Mouse (Mus musculus) spleen, postnatal 36 days (tissue): ENCODE measurements at regions not wholly inside any gene's neighbourhood (a gene's known extent, or its start where the extent isn't known, plus 50 kb on each side); places are given as distances from the start of the nearest gene placed in this dataset.

ENCODE experiments used
- DNase-seq, 2 experiments: peaks; one replicate each; pipeline ENCODE4 v3.0.0; 2022; ENCODE audit warnings: low spot score in 2 of 2, mixed read lengths in 1 of 2

GRCm38 (mm10) chr14:79854216-79854615 is 83.1 kb upstream of the Pcdh8 start:
- DNase-seq = no peak

GRCm38 (mm10) chr14:79852683-79853082 is 81.6 kb upstream of the Pcdh8 start:
- DNase-seq = no peak

GRCm38 (mm10) chr14:79851795-79852194 is 80.7 kb upstream of the Pcdh8 start:
- DNase-seq = no peak

- DNase-seq = no peak
Measured at GRCm38 (mm10) chr14:79851231-79851630, 80.1 kb upstream of the Pcdh8 start.

GRCm38 (mm10) chr14:79849617-79850435 is 78.7 kb upstream of the Pcdh8 start:
- DNase-seq = no peak

GRCm38 (mm10) chr14:79848116-79848515 is 77.0 kb upstream of the Pcdh8 start:
- DNase-seq = no peak

- no peak for DNase-seq
Measured at GRCm38 (mm10) chr14:79844306-79844705, 73.2 kb upstream of the Pcdh8 start.

GRCm38 (mm10) chr14:79843135-79843550 is 72.0 kb upstream of the Pcdh8 start:
- no peak for DNase-seq

GRCm38 (mm10) chr14:79842734-79843133 is 71.6 kb upstream of the Pcdh8 start:
- DNase-seq = no peak

- DNase-seq = no peak
Measured at GRCm38 (mm10) chr14:79837101-79837500, 66.0 kb upstream of the Pcdh8 start.

- no peak for DNase-seq
Measured at GRCm38 (mm10) chr14:79836186-79836585, 65.1 kb upstream of the Pcdh8 start.

- no peak for DNase-seq
Measured at GRCm38 (mm10) chr14:79824670-79825446, 53.7 kb upstream of the Pcdh8 start.

GRCm38 (mm10) chr14:79822453-79823117 is 51.5 kb upstream of the Pcdh8 start:
- no peak for DNase-seq

- DNase-seq = no peak
Measured at GRCm38 (mm10) chr14:79822011-79822435, 50.9 kb upstream of the Pcdh8 start.

GRCm38 (mm10) chr14:79821352-79822010 is 50.4 kb upstream of the Pcdh8 start:
- no peak for DNase-seq
